9 mouse cellular contexts compared by ENCODE assay signal in the genomic region with DNA sequence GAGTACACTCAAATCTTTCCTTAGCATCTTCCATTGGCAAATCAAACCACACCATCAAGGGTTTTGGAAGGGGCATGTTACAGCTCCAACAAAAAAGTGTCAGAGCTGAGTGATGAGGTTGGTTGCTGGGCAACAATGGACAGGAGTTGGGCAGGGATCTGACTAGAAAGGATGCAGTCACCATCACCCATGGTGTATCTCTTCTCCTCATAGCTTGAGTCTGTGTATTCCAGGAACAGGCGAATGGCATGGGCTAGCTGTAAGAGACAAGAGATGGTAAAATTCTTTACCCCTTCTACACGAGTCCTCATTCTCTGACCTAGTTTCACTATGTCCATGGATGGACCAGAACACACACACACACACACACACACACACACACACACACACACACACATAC. TPM values are rescaled to one million over a fixed set of nuclear protein-coding genes. Genes with fewer than 3 reads are reported as not detected.
A peak's percentile ranks its signal among the peaks of the same experiment; 100 is the strongest.
DNase-seq lines count a peak whose midpoint lies in the region; ATAC-seq and TF ChIP-seq lines count a peak whose summit lies in the region.
"Had no signal": no experiment of that assay in that cellular context is flagged by ENCODE, and none has a peak within 500 bp of the region (broad histone marks: within the 10 kb centered on the region; RNA-seq: fewer than 3 reads in every experiment).

No protein-coding gene starts in this region.

- peak overlapping the region; percentile 32 for H3K4me2 ChIP-seq in neural tube, embryonic 11.5 days (ENCODE audit: low read depth)
- H3K4me2 ChIP-seq in limb, embryonic 14.5 days (replicated peaks; ENCODE audit: low read depth, low read length, severe bottlenecking): peak overlapping the region; percentile 53
- peak overlapping the region; percentile 36 for H3K4me2 ChIP-seq in stomach, embryonic 14.5 days (replicated peaks; ENCODE audit: low read depth, low read length)

- no peaks in the 10 kb centered on the region for H3K36me3 ChIP-seq in neural tube, embryonic 11.5 days (ENCODE audit: control insufficient read depth, insufficient read depth, low read length)
- no peaks in the 10 kb centered on the region for H3K36me3 ChIP-seq in limb, embryonic 14.5 days (ENCODE audit: control insufficient read depth, insufficient read depth, low read length)
- H3K36me3 ChIP-seq in stomach, embryonic 14.5 days (ENCODE audit: control insufficient read depth, insufficient read depth, low read length): no peaks in the 10 kb centered on the region

- no peak for DNase-seq in gastrocnemius, adult 2 months
- no peak for DNase-seq in gastrocnemius, adult 8-10 months (ENCODE audit: low spot score in 2 of 2)
- peak; percentile 32 for DNase-seq in neural tube, embryonic 11.5 days (ENCODE audit: low spot score)
- no peak for DNase-seq in neural tube, embryonic 10.5 days (ENCODE audit: extremely low spot score, low spot score)
- no peak for DNase-seq in limb, embryonic 14.5 days (ENCODE audit: low spot score)
- DNase-seq in yolk sac, embryonic 10.5 days (ENCODE audit: low spot score): no peak
- no peak for DNase-seq in right cerebral cortex, postnatal 25 days

- H3K9ac ChIP-seq in neural tube, embryonic 11.5 days (ENCODE audit: low read length): peak overlapping the region; percentile 16
- no peak overlapping the region for H3K9ac ChIP-seq in limb, embryonic 14.5 days (ENCODE audit: low read depth, low read length, severe bottlenecking)
- H3K9ac ChIP-seq in stomach, embryonic 14.5 days (replicated peaks; ENCODE audit: low read depth, low read length): no peak overlapping the region

- intact Hi-C loops in gastrocnemius, adult 2 months (cut with DNase I): loop anchor here (5.0 kb wide), 2 partner anchors 116 to 216 kb away; partner anchors contain the start of gene Gnai3

- H3K27ac ChIP-seq in gastrocnemius, adult 2 months: peak overlapping the region; percentile 80
- H3K27ac ChIP-seq in neural tube, embryonic 11.5 days (ENCODE audit: low read depth, low read length): peak overlapping the region; percentile 15; the same call in 1 of the 2 replicates
- 0 out of 2 replicates have a peak overlapping the region, but pooled peaks have one; percentile 19 for H3K27ac ChIP-seq in limb, embryonic 14.5 days (replicated peaks; ENCODE audit: low read depth, low read length)
- peak overlapping the region; percentile 66; the same call in 1 of the 2 replicates for H3K27ac ChIP-seq in stomach, embryonic 14.5 days (ENCODE audit: low read length)

- peak; percentile 33 for ATAC-seq in neural tube, embryonic 11.5 days (ENCODE audit: insufficient read depth, low FRiP score, low TSS enrichment)
- ATAC-seq in limb, embryonic 14.5 days (ENCODE audit: low FRiP score, low read depth): no peak
- ATAC-seq in stomach, embryonic 14.5 days (ENCODE audit: insufficient number of reproducible peaks, insufficient read depth, low FRiP score, low read depth): no peak

- H3K4me1 ChIP-seq in neural tube, embryonic 11.5 days (ENCODE audit: control insufficient read depth, insufficient read depth, low read length): no peaks in the 10 kb centered on the region; the same call in 1 of the 2 replicates
- H3K4me1 ChIP-seq in limb, embryonic 14.5 days (ENCODE audit: control insufficient read depth, insufficient read depth, low read length): peaks cover 4% of the 10 kb centered on the region; the same call in 1 of the 2 replicates
- H3K4me1 ChIP-seq in stomach, embryonic 14.5 days (ENCODE audit: control insufficient read depth, insufficient read depth, low read length): no peaks in the 10 kb centered on the region

- TF ChIP-seq POLR2A in limb, embryonic 14.5 days (IDR thresholded peaks at IDR 0.05; ENCODE audit: borderline replicate concordance, extremely low read depth, insufficient read depth, insufficient read length): no peak

- no peaks in the 10 kb centered on the region for H3K27me3 ChIP-seq in neural tube, embryonic 11.5 days (ENCODE audit: control insufficient read depth, insufficient read depth, low read length)
- no peaks in the 10 kb centered on the region for H3K27me3 ChIP-seq in limb, embryonic 14.5 days (ENCODE audit: control insufficient read depth, insufficient read depth, low read length)
- no peaks in the 10 kb centered on the region for H3K27me3 ChIP-seq in stomach, embryonic 14.5 days (ENCODE audit: control insufficient read depth, insufficient read depth, low read length)

- H3K9me3 ChIP-seq in neural tube, embryonic 11.5 days (ENCODE audit: control insufficient read depth, low read length): no peaks in the 10 kb centered on the region
- H3K9me3 ChIP-seq in limb, embryonic 14.5 days (ENCODE audit: control insufficient read depth, low read length): no peaks in the 10 kb centered on the region
- no peaks in the 10 kb centered on the region for H3K9me3 ChIP-seq in stomach, embryonic 14.5 days (ENCODE audit: control insufficient read depth, low read depth, low read length)

- WGBS in neural tube, embryonic 11.5 days: 85% methylated on average over 2 of the region's 2 CpGs
- 88% methylated on average over 2 of the region's 2 CpGs for WGBS in limb, embryonic 14.5 days
- 71% methylated on average over 2 of the region's 2 CpGs for WGBS in stomach, embryonic 14.5 days

- H3K4me3 ChIP-seq in gastrocnemius, adult 2 months: peak overlapping the region; percentile 56
- H3K4me3 ChIP-seq in neural tube, embryonic 11.5 days (ENCODE audit: low read depth, low read length): 0 out of 2 replicates have a peak overlapping the region, but pooled peaks have one; percentile 6
- peak overlapping the region; percentile 31 for H3K4me3 ChIP-seq in limb, embryonic 14.5 days (replicated peaks; ENCODE audit: low read length)
- peak overlapping the region; percentile 17 for H3K4me3 ChIP-seq in stomach, embryonic 14.5 days (ENCODE audit: low read depth, low read length)

- no peak for TF ChIP-seq CTCF in gastrocnemius, adult 2 months (IDR thresholded peaks at IDR 0.05)

RNA-seq across cellular contexts. Expression of gene Gstm7, which starts 0.5 kb away (rescaled TPM):
- 10 to 100 TPM in 1 of 2 experiments, 1 to 10 TPM in 1; 9.5 to 25.7 TPM for total RNA-seq in gastrocnemius, adult 2 months (2021)
- 10 to 100 TPM in 2 of 4 experiments, 1 to 10 TPM in 2; 7.4 to 17.1 (median 10.1) TPM for total RNA-seq in gastrocnemius, adult 8-10 months (2022)
- polyA plus RNA-seq in neural tube, embryonic 11.5 days (2014; fragmentation: Nextera tagmentation; extraction: Ambion mirVana): 49.9 and 50.8 TPM in 2 replicates
- 17.5 and 19.2 TPM in 2 replicates for polyA plus RNA-seq in limb, embryonic 14.5 days (2012; rRNA removed)
- polyA plus RNA-seq in limb, embryonic 14.5 days (2014; fragmentation: Nextera tagmentation; extraction: Ambion mirVana): 19.8 and 25.7 TPM in 2 replicates
- polyA plus RNA-seq in stomach, embryonic 14.5 days (2014; fragmentation: Nextera tagmentation; extraction: Ambion mirVana): 19.6 and 21.0 TPM in 2 replicates

RNA-seq across cellular contexts. Expression of gene Gstm6, which starts 12.4 kb away (rescaled TPM):
- under 1 TPM in 1 of 2 experiments, not detected in 1; 0.36 TPM for total RNA-seq in gastrocnemius, adult 2 months (2021)
- under 1 TPM in 3 of 4 experiments, not detected in 1; 0.44 to 0.92 (median 0.67) TPM for total RNA-seq in gastrocnemius, adult 8-10 months (2022)
- polyA plus RNA-seq in neural tube, embryonic 11.5 days (2014; fragmentation: Nextera tagmentation; extraction: Ambion mirVana): 5.3 and 6.2 TPM in 2 replicates
- polyA plus RNA-seq in limb, embryonic 14.5 days (2012; rRNA removed): 7.3 and 7.6 TPM in 2 replicates
- polyA plus RNA-seq in limb, embryonic 14.5 days (2014; fragmentation: Nextera tagmentation; extraction: Ambion mirVana): 9.5 and 13.0 TPM in 2 replicates
- polyA plus RNA-seq in stomach, embryonic 14.5 days (2014; fragmentation: Nextera tagmentation; extraction: Ambion mirVana): 6.9 and 8.1 TPM in 2 replicates

RNA-seq across cellular contexts. Expression of gene Gstm5, which starts 35.5 kb away (rescaled TPM):
- total RNA-seq in gastrocnemius, adult 2 months (2021): 10 to 100 TPM; 74.7 to 87.2 TPM
- total RNA-seq in gastrocnemius, adult 8-10 months (2022): 10 to 100 TPM; 86.8 to 93.3 (median 88.1) TPM
- polyA plus RNA-seq in neural tube, embryonic 11.5 days (2014; fragmentation: Nextera tagmentation; extraction: Ambion mirVana): 210 and 222 TPM in 2 replicates
- polyA plus RNA-seq in limb, embryonic 14.5 days (2012; rRNA removed): 135 and 154 TPM in 2 replicates
- 214 and 228 TPM in 2 replicates for polyA plus RNA-seq in limb, embryonic 14.5 days (2014; fragmentation: Nextera tagmentation; extraction: Ambion mirVana)
- polyA plus RNA-seq in stomach, embryonic 14.5 days (2014; fragmentation: Nextera tagmentation; extraction: Ambion mirVana): 166 and 173 TPM in 2 replicates

RNA-seq across cellular contexts. Expression of gene Gstm3, which starts 37.9 kb away (rescaled TPM):
- not detected for total RNA-seq in gastrocnemius, adult 2 months (2021)
- total RNA-seq in gastrocnemius, adult 8-10 months (2022): not detected
- not detected in 2 replicates for polyA plus RNA-seq in neural tube, embryonic 11.5 days (2014; fragmentation: Nextera tagmentation; extraction: Ambion mirVana)
- not detected in 2 replicates for polyA plus RNA-seq in limb, embryonic 14.5 days (2012; rRNA removed)
- not detected in 2 replicates for polyA plus RNA-seq in limb, embryonic 14.5 days (2014; fragmentation: Nextera tagmentation; extraction: Ambion mirVana)
- 27.4 and 30.9 TPM in 2 replicates for polyA plus RNA-seq in stomach, embryonic 14.5 days (2014; fragmentation: Nextera tagmentation; extraction: Ambion mirVana)

RNA-seq across cellular contexts. Expression of gene Eps8l3, which starts 54.1 kb away (rescaled TPM):
- not detected for total RNA-seq in gastrocnemius, adult 2 months (2021)
- not detected for total RNA-seq in gastrocnemius, adult 8-10 months (2022)
- polyA plus RNA-seq in neural tube, embryonic 11.5 days (2014; fragmentation: Nextera tagmentation; extraction: Ambion mirVana): 0.11 TPM in 1 of 2 replicates, not detected in the other
- 0.06 and 0.09 TPM in 2 replicates for polyA plus RNA-seq in limb, embryonic 14.5 days (2012; rRNA removed)
- polyA plus RNA-seq in limb, embryonic 14.5 days (2014; fragmentation: Nextera tagmentation; extraction: Ambion mirVana): not detected in 2 replicates
- polyA plus RNA-seq in stomach, embryonic 14.5 days (2014; fragmentation: Nextera tagmentation; extraction: Ambion mirVana): 7.0 and 7.2 TPM in 2 replicates
- total RNA-seq: adrenal gland, adult 8-10 months had no signal

Comparison
In these comparisons a context has a peak if more than half of its experiments do, and no peak if none do; other contexts are left out.
1. H3K27ac ChIP-seq: peak in every context shown above with its lines; median percentile 80 in gastrocnemius, adult 2 months; 66 in stomach, embryonic 14.5 days; 19 in limb, embryonic 14.5 days; 15 in neural tube, embryonic 11.5 days.
2. H3K4me3 ChIP-seq: peak in every context shown above with its lines; median percentile 56 in gastrocnemius, adult 2 months; 31 in limb, embryonic 14.5 days; 17 in stomach, embryonic 14.5 days; 6 in neural tube, embryonic 11.5 days.